Mouse (Mus musculus) forebrain, embryonic 10.5 days (tissue): Measurements from ENCODE around the gene Prdx6. TPM values are rescaled to one million over a fixed set of nuclear protein-coding genes. Genes with fewer than 3 reads are reported as not detected.
A peak's percentile ranks its signal among the peaks of the same experiment; 100 is the strongest.

Experiments used
- DNase-seq: peaks from one replicate; pipeline ENCODE4 v3.0.0-alpha.2; 2017; ENCODE audit warnings: low spot score; ENCODE audit errors: extremely low spot score
- H3K27ac ChIP-seq: fragments of 300-500 bp; sonication (generic); 2 replicates; pipeline ENCODE4 v1.5.1; 2016; ENCODE audit warnings: mild to moderate bottlenecking
- H3K27me3 ChIP-seq: fragments of 300-500 bp; sonication (generic); 2 replicates; pipeline ENCODE4 v1.6.1; 2016; ENCODE audit warnings: mild to moderate bottlenecking; ENCODE audit not compliant: poor library complexity, severe bottlenecking
- H3K36me3 ChIP-seq: fragments of 300-500 bp; sonication (generic); replicated peaks from 2 replicates; pipeline ENCODE4 v1.6.1; 2016; ENCODE audit warnings: mild to moderate bottlenecking, moderate library complexity
- H3K4me1 ChIP-seq: fragments of 300-500 bp; sonication (generic); 2 replicates; pipeline ENCODE4 v1.6.1; 2016
- H3K4me3 ChIP-seq: fragments of 300-500 bp; sonication (generic); 2 replicates; pipeline ENCODE4 v1.5.1; 2016; ENCODE audit warnings: mild to moderate bottlenecking, moderate library complexity
- H3K9me3 ChIP-seq: fragments of 300-500 bp; sonication (generic); 2 replicates; pipeline ENCODE4 v1.6.1; 2016; ENCODE audit warnings: mild to moderate bottlenecking, moderate library complexity
- WGBS: fragments of 180-500 bp; shearing (Covaris S2); methylation state at CpG from one replicate; pipeline ENCODE4 v1.1.7; 2016; 5-methylcytosine and 5-hydroxymethylcytosine counted together
- polyA plus RNA-seq: library from polyadenylated mRNA; unstranded; fragments of >200 nt; fragmentation: Nextera tagmentation; extraction: Ambion mirVana; gene quantifications from 2 replicates; pipeline ENCODE4 v1.2.1, GENCODE M21; 2016

Prdx6 gene
- polyA plus RNA-seq, 1 experiment from 2014 or later = 663 TPM

- H3K9me3 ChIP-seq = no peaks in the 10 kb centered on the region
- no peaks in the 10 kb centered on the region for H3K36me3 ChIP-seq
- no peaks in the 10 kb centered on the region for H3K27me3 ChIP-seq
- no peak for DNase-seq
- 94% methylated on average over 8 of the region's 8 CpGs for WGBS
- no peak overlapping the region for H3K4me3 ChIP-seq
- H3K4me1 ChIP-seq = peaks cover 7% of the 10 kb centered on the region
- H3K27ac ChIP-seq = no peak overlapping the region
These were observed 12.6 kb upstream of the Prdx6 start for GRCm38 (mm10) chr1:161263584-161263983.

GRCm38 (mm10) chr1:161262542-161262941 is 11.5 kb upstream of the Prdx6 start:
- DNase-seq = no peak
- Histone ChIP-seq H3K4me3 (no peak overlapping the region), H3K27ac (no peak overlapping the region), H3K9me3 (no peaks in the 10 kb centered on the region), H3K27me3 (no peaks in the 10 kb centered on the region), H3K36me3 (no peaks in the 10 kb centered on the region), H3K4me1 (peaks cover 4% of the 10 kb centered on the region; the same call in 1 of the 2 replicates)
- 71% methylated on average over 2 of the region's 2 CpGs for WGBS

GRCm38 (mm10) chr1:161260761-161261160 is 9.7 kb upstream of the Prdx6 start:
- no peaks in the 10 kb centered on the region for H3K36me3 ChIP-seq
- H3K4me1 ChIP-seq = peaks cover 4% of the 10 kb centered on the region; the same call in 1 of the 2 replicates
- no peaks in the 10 kb centered on the region for H3K27me3 ChIP-seq
- WGBS = 43% methylated on average over 2 of the region's 2 CpGs
- H3K9me3 ChIP-seq = no peaks in the 10 kb centered on the region
- no peak overlapping the region for H3K27ac ChIP-seq
- no peak overlapping the region for H3K4me3 ChIP-seq
- no peak for DNase-seq

- Histone ChIP-seq H3K9me3 (no peaks in the 10 kb centered on the region), H3K27me3 (no peaks in the 10 kb centered on the region), H3K36me3 (no peaks in the 10 kb centered on the region), H3K4me3 (no peak overlapping the region), H3K27ac (no peak overlapping the region), H3K4me1 (peaks cover 4% of the 10 kb centered on the region; the same call in 1 of the 2 replicates)
- WGBS = 89% methylated on average over 5 of the region's 6 CpGs
- no peak for DNase-seq
These were observed 8.1 kb upstream of the Prdx6 start for GRCm38 (mm10) chr1:161259142-161259541.

- 97% methylated on average over 2 of the region's 2 CpGs for WGBS
- Histone ChIP-seq H3K36me3 (no peaks in the 10 kb centered on the region), H3K27ac (no peak overlapping the region), H3K4me3 (no peak overlapping the region), H3K27me3 (peaks cover 5% of the 10 kb centered on the region; the same call in 1 of the 2 replicates), H3K4me1 (peaks cover 4% of the 10 kb centered on the region; the same call in 1 of the 2 replicates), H3K9me3 (no peaks in the 10 kb centered on the region)
- DNase-seq = no peak
These were observed 7.3 kb upstream of the Prdx6 start for GRCm38 (mm10) chr1:161258331-161258730.

GRCm38 (mm10) chr1:161256918-161257317 is 5.9 kb upstream of the Prdx6 start:
- Histone ChIP-seq H3K27me3 (peaks cover 19% of the 10 kb centered on the region), H3K9me3 (no peaks in the 10 kb centered on the region), H3K36me3 (no peaks in the 10 kb centered on the region), H3K4me1 (peaks cover 4% of the 10 kb centered on the region; the same call in 1 of the 2 replicates), H3K27ac (no peak overlapping the region), H3K4me3 (no peak overlapping the region)
- no peak for DNase-seq
- WGBS = 74% methylated on average over 7 of the region's 7 CpGs

GRCm38 (mm10) chr1:161254361-161254760 is 3.3 kb upstream of the Prdx6 start:
- H3K27me3 ChIP-seq = peaks cover 25% of the 10 kb centered on the region
- DNase-seq = no peak
- no peak overlapping the region for H3K27ac ChIP-seq
- peaks cover 14% of the 10 kb centered on the region for H3K4me1 ChIP-seq
- H3K36me3 ChIP-seq = no peaks in the 10 kb centered on the region
- H3K9me3 ChIP-seq = no peaks in the 10 kb centered on the region
- no peak overlapping the region for H3K4me3 ChIP-seq
- WGBS = 94% methylated on average over 1 of the region's 1 CpGs

GRCm38 (mm10) chr1:161252901-161253300 is 1.9 kb upstream of the Prdx6 start:
- peaks cover 7% of the 10 kb centered on the region; the same call in 1 of the 2 replicates for H3K36me3 ChIP-seq

GRCm38 (mm10) chr1:161252365-161252764 is 1.3 kb upstream of the Prdx6 start:
- no peak overlapping the region for H3K27ac ChIP-seq
- peaks cover 12% of the 10 kb centered on the region for H3K36me3 ChIP-seq
- peaks cover 33% of the 10 kb centered on the region for H3K4me1 ChIP-seq
- no peak overlapping the region for H3K4me3 ChIP-seq
- no peak for DNase-seq
- no peaks in the 10 kb centered on the region for H3K9me3 ChIP-seq
- WGBS = 84% methylated on average over 9 of the region's 9 CpGs
- peaks cover 25% of the 10 kb centered on the region for H3K27me3 ChIP-seq

More at GRCm38 (mm10) chr1:161252901-161253300, 1.9 kb upstream of the Prdx6 start:
- no peak overlapping the region for H3K4me3 ChIP-seq
- DNase-seq = no peak
- 81% methylated on average over 3 of the region's 3 CpGs for WGBS
- no peaks in the 10 kb centered on the region for H3K9me3 ChIP-seq
- peaks cover 28% of the 10 kb centered on the region for H3K4me1 ChIP-seq
- H3K27me3 ChIP-seq = peaks cover 25% of the 10 kb centered on the region
- H3K27ac ChIP-seq = no peak overlapping the region

GRCm38 (mm10) chr1:161251417-161252265 is 622 bp upstream of the Prdx6 start:
- Histone ChIP-seq H3K9me3 (no peaks in the 10 kb centered on the region), H3K4me1 (peaks cover 39% of the 10 kb centered on the region), H3K36me3 (peaks cover 18% of the 10 kb centered on the region), H3K27ac (peak overlapping the region; percentile 97), H3K4me3 (peak overlapping the region; percentile 95), H3K27me3 (peaks cover 25% of the 10 kb centered on the region)
- no peak for DNase-seq
- WGBS = 69% methylated on average over 9 of the region's 9 CpGs

GRCm38 (mm10) chr1:161250031-161250603 is 902 bp downstream of the Prdx6 start:
- H3K27ac ChIP-seq = peak overlapping the region; percentile 97
- WGBS = 1% methylated on average over 15 of the region's 15 CpGs

GRCm38 (mm10) chr1:161249442-161249841 is 1.6 kb downstream of the Prdx6 start:
- WGBS = 62% methylated on average over 6 of the region's 6 CpGs

More at GRCm38 (mm10) chr1:161250031-161250603, 902 bp downstream of the Prdx6 start:
- Histone ChIP-seq H3K4me1 (peaks cover 39% of the 10 kb centered on the region), H3K9me3 (no peaks in the 10 kb centered on the region), H3K36me3 (peaks cover 33% of the 10 kb centered on the region), H3K27me3 (peaks cover 25% of the 10 kb centered on the region), H3K4me3 (peak overlapping the region; percentile 95)
- DNase-seq = peak; percentile 75

GRCm38 (mm10) chr1:161248685-161249084 is 2.3 kb downstream of the Prdx6 start:
- no peak for DNase-seq
- no peaks in the 10 kb centered on the region for H3K9me3 ChIP-seq
- peaks cover 39% of the 10 kb centered on the region for H3K4me1 ChIP-seq
- H3K36me3 ChIP-seq = peaks cover 48% of the 10 kb centered on the region
- H3K4me3 ChIP-seq = peak overlapping the region; percentile 95
- H3K27ac ChIP-seq = 0 out of 2 replicates have a peak overlapping the region, but pooled peaks have one; percentile 97
- WGBS = 72% methylated on average over 7 of the region's 7 CpGs
- peaks cover 24% of the 10 kb centered on the region for H3K27me3 ChIP-seq

More at GRCm38 (mm10) chr1:161249442-161249841, 1.6 kb downstream of the Prdx6 start:
- H3K36me3 ChIP-seq = peaks cover 40% of the 10 kb centered on the region
- H3K4me3 ChIP-seq = peak overlapping the region; percentile 95
- peaks cover 25% of the 10 kb centered on the region for H3K27me3 ChIP-seq
- peak overlapping the region; percentile 97 for H3K27ac ChIP-seq
- DNase-seq = no peak
- no peaks in the 10 kb centered on the region for H3K9me3 ChIP-seq
- peaks cover 39% of the 10 kb centered on the region for H3K4me1 ChIP-seq
